Mouse (Mus musculus) left cerebral cortex, adult 9 months (tissue): ENCODE measurements around the gene Gpc4.

Experiments used
- DNase-seq, 2 experiments: peaks; one replicate each; pipeline ENCODE4 v3.0.0; 2022; ENCODE audit warnings: low spot score in 2 of 2

Gene Gpc4

DNA sequence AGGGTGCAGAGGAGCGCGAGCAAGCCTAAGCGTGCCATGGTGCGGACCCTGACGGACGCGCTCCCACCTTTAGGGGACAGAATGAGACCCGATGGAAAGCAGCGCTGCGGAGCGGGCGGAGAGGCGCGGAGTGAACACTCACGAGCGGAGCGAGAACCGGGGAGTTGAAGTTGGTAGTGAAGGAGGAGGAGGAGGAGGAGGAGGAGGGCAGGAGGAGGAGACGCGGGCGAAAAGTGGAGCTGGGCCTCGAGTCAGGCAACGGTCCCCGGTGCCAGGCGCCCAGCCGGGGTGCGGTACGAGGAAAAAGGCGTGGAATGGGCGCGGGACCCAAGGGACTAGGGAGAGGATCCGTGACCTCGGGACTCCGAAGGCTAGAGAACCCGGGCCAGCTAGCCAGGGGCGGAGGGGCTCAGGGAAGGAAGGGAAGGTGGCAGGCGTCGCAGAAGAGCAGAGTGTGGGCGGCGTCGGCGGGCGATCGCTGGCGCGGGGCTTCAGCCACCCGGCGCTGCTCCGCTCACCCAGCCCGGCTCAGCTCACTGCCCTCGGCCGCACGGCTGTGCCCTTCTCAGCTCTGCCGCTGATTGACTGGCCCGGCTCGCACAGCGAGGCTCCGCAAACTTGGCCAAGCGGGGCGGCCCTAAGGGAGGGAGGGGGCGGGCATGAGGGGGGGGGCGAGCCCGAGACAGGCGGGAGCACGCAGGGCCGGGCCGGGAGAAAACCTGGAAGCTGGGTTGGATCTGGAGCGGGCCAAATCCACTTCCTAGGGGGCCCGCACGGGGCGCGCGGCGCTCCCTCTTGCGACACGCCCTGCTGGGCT is at the start of gene Gpc4:
TSS of gene Gpc4 (minus strand) at position 515 of the 817 bp plus-strand sequence.
- no peak for DNase-seq

DNA sequence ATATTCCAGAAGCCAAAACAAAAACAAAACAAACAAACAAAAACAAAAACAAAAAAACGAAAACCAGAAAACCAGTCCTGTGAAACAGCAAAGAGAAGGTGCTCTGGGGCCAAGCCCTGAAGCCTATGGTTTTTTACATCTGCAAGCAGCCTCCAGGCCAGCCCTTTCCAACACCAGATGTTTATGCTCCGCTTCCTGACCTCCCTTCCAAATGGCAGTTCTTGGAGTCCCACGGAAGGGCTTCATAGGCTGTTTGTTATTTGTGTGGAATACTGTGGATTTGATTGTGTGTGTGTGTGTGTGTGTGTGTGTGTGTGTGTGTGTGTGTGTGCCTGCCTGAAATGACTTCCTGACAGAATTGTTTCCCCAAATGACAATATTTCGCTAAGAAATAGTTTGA is 47.8 kb upstream of the Gpc4 start:
- DNase-seq = no peak

DNA sequence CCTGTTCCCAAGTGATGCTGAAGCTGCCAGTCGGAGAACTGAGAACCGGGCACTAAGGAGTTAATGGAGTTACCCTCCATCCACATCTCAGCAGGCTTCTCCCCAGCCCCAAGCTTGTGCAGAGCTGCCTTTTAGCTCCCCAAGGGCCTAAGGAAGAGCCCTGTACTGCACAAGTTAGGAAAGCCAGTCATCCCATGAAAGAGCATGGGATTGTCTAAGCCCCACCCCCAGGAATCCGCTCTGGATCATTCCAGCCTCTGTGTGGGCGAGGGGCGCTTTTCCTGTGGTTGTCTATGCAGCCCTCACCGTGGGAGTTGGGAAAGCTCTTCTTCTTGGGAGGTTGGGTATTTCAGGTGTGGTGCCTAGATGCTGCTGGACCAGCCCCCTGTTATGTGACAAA is 34.8 kb upstream of the Gpc4 start:
- DNase-seq = no peak

DNA sequence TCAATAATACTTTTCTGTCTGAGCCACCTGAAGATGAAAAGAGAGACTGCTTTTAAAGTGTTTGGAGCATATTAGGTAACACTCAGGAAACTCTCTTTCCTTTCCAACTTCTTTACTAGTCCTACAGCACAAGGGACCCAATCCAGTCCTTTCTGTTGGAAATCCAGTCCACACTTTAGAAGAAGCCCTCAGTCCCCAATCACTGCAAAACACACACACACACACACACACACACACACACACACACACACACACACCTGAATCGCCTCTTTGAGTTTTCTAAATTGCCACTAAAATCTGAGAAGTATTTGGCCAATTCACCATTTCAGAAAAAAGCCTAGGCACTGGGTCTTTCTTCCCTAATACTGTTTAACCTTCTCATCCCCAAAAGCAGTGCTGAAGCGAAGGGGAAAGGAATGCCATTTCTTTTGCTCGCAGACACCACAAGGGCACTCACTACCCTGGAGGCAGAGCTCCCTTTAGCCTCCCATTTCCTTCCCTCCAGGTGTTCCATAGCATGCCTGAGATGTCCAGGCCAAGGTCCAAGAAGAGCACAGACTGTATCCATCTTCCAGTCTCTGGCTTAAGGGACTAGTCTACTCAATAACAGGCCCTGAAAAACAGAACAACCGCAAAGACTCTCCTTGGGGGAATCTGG is 28.4 kb upstream of the Gpc4 start:
- no peak for DNase-seq

DNA sequence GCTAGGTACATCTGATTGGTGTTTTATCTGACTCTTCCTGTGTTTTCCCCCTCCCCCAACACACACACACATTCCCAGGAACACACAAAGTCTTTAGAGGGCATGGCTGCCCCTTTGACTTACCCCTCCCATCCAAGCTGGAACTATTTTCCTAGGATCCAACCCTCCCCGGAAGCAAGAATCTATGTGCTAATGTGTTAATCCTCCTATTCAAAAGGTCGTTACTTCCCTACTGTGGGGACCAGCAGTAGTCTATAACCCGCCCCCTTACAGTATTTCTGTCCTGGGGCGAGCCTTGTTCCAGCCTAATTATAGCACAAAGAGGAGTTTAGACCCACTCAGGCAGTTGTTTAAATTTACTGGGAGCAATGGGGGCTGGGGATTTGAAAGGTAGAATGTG is 24.0 kb upstream of the Gpc4 start:
- DNase-seq = no peak

DNA sequence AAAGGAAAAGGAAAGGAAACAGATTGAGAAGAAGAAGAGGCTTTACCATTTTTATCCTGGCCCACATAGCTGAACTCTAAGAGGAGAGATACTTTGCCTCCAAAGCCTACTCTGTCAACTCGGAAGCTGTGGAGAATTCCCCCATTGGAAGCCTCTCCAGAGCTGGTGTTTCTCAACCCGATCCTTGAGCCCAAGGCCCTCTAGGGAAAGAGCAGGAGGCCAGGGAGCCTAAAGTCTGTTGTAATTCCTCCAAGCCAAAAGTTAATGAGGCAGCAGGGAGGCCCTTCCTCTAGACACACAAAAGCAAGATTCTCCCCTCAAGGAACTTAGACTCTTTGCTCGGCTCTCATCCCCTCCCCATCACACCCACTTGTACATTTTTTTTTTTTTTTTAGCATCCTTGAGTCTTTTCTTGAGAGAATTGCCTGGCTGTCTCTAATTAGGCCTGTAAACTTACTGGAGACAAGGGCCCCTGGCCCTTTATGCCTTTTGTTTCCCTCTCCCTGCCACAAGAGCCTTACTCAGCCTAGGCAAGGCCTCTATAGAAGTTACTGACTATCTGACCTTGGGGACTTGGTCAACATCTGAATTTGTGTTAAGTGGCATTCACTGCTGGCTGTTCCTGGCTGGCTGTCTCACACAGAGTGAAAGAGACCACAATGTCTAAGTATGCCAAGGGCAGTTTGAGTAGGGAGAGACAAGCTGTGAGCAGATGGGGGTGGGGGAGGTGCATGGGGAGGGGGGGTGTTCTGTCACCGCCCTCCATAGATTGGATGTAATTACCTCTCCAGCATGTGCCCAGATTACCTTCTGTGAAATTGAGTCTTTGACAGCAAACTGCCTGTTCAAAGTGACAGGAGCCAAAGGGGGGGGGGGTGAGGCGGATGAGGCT is 18.7 kb upstream of the Gpc4 start:
- no peak for DNase-seq

DNA sequence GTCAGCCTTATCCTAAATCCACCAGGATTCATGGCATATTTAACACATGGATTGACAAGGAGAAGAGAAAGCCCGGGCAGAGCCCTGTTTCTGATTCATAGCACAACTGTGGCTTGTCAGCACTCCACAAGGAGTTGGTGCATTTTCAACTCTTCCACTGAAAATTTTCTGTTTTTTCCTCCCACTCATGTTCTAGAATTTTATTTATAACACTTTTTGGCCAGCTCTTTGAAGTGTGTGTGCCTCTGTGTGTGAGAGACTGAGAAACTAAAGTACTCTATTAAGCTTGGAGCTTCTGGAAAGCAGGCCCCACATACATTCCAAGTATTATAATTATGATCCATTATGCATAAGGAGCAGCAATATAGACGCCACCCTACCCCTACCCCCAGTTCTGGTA is 16.3 kb upstream of the Gpc4 start:
- DNase-seq = peak in 1 of 2 experiments; percentile 23

DNA sequence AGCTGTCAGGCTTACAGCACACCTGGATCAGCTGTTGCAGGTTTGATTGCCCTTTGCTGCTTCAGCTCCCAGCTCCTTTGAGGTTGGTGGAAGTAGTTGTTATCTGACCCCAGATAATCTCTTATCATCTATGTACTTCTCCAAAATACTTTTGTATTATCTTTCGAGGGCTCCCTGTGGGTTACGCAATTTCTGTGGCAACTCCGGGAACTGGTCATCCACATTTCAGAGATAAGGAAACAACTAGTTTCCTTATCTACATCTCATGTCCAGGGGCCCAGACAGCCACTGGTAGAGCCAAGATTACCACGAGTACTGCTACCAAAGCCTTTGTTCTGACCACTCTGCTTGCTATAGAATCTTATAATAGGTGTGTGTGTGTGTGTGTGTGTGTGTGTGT is 12.0 kb upstream of the Gpc4 start:
- DNase-seq = no peak

DNA sequence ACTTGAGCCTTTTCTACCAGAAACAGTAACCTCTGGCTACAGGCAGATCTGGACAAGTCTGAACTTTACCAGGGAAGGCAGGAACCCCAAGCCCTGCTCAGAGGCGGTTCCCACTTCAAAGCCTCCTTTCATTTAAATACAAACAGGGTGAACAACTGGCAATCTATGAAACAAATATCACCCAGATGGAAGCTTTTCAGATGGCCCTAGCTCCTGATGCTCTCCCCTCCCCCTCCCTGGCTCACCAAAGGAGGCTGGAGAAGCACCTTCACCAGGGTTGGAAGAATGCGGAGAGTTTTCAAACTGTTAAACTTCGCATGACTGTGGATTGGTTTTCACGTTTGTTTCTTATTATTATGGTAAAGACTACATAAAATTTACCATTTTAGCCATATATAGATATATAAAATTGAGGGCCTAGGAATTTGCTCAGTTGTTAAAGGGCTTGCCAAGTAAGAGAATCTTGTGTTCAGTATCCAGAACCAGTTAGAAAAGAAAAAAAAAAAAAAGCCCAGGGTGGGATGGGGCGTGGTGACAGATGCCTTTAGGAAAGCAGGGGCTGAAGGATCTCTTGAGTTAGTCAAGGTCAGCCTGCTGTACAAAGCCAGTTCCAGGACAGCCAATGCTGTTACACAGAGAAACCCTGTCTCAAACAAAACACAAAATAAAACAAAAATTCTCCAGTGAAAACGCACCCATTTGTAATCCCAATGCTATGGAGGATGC is 2.6 kb upstream of the Gpc4 start:
- no peak for DNase-seq

DNA sequence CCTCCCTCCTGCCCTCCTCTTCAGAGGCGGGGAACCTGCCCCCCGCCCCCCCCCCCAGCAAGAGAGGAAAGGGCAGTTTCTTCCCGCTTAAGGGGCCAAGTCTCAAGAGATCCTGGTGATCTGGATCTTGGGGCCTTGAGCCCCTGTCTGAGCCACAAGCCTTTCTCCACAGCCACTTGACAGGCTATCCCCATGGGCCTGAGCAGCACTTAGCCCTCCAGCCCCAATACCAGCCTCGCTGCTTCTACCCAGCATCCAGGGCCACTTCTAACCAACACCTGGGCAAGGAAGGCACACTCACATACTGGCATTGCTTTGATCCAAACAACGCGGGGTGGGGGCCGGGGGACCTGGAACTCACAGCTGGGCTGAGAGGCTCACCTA is 495 bp upstream of the Gpc4 start:
- no peak for DNase-seq

DNA sequence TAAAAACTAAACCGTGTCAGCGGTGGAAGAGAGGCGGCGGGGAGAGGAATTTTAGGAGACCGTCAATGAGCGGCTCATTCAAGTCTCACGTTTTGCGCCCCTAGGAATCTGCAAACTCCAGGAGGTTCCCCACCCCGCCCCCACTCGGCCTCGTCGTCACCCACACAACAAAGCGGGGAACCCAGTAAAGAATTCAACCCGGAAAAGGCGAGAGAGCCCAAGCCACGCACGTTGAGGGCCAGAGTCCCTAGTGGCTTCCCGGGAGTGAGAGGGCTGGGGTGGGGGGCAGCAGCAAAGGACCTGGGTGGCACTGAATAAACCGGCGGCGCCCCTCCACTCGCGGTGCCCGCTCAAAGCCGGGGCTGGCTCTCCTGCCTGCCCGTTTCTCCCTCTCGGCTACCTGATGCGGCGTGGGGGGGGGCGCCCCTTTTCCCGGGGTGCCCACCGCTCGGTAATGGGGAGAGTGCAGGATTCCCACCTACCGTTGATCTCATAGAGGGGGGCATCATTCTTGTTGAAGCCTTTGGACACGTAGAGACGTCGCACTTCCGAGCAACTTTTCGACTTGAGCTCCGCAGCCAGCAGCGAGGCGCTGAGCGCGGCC is 816 bp downstream of the Gpc4 start:
- DNase-seq = no peak

DNA sequence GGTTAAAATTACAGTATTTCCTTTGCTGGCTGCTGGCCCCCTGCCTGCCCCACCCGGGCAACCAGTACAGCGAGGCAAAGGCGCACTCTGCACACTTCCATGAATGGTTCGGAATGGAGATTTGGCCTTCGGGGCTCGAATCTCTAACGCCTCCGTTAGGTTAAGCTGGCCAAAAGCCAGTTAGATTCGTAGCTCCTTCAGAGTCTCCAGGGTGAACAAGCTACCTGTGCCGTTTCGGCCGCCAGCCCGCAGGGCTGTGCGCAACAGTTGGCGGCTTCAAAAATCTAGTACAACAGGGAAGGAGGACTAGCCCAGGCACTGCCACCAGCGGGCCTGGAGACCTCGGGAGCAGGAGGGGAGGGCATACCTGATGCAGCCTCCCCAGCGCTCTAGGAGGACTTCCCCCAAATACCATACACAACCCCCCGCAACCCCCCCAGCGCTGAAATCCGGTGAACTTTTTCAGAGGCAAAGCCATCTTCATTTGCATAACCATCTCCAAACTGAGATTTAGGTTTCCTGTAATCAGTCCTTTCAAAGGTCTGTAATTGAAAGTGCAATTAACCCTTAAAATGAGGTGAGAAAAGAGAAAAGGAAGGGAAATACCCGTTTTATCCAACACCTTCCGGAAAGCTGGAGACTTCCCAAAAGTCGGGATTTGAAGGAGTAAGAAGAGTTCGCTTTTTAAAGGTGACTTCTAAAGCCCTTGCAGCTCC is 1.5 kb downstream of the Gpc4 start:
- no peak for DNase-seq

DNA sequence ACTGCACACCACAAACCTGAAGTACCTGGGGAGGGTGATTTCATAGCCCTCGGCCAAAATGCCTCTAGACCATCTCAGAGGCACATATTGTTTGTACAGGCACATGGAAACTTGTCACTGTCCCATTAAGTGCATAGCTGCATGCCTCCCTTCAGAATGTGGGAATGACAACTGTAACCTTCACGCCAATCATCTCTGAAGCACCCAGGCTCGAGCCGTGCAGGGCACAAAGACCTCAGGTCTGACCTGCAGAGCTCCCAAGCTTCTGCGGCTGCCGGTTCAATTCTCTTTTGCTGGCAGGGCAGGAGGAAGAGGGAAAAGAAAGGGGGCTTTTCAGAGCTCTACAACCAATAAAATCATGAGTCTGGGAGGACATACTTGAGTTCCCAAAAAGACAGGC is 2.3 kb downstream of the Gpc4 start:
- no peak for DNase-seq

DNA sequence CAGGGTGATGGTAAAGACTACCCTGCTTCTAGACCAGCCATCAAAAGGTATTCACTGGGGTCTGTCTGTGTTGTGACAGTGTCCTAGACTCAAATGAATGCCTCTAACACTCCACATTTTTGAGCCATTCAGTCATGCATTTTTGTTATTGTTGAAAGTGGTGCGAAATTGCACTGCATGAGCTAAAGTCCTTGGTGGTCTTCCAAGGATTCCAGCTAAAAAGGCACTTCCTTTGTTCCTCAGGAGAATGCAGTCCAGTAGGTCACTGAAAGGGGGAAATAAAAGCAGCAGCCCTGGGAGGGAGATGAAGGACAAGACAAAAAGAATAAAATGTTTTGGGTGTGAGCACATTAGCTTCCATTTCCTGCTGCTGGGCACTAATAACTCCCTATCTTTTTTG is 2.8 kb downstream of the Gpc4 start:
- no peak for DNase-seq

DNA sequence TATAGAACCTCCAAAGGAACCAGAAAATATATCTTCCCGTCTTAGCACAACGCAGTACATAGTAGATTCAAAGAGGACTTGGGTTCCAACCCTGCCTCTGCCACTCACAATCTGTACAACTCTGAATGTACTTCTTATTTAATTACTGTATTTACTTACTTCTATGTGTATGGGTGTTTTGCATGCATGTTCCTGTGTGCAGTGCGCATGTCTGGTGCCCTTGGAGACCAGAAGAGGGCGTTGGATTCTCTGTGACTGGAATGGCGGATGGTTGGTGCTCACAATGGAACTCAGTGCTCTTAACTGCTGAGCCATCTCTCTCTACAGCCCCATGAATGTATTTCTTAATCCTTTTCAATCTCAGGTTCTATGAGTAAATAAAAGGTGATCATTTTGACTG is 5.4 kb downstream of the Gpc4 start:
- DNase-seq = no peak

DNA sequence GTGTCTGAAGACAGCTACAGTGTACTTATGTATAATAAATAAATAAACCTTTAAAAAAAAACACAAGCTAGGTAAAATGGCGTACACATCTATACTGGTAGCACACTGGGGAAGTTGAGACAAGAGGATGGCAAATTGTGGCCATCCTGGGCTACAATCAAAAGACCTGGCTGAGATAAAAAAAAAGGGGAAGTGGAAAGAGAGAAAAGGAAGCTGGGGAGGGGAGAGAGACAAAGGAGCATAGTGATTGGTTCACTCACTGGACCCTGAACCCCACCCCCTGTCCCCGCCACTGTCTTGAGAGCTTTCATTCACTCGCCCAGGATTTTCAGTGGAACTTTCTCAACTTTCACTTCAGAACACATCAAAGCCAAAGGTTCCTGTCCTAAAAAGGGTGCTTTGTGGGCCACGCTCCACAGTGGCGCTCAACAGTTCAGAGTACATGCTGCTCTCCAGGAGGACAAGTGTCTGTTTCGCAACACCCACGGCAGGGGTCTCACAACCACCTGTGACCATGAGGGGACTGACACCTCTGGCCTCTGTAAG is 9.6 kb downstream of the Gpc4 start:
- no peak for DNase-seq

DNA sequence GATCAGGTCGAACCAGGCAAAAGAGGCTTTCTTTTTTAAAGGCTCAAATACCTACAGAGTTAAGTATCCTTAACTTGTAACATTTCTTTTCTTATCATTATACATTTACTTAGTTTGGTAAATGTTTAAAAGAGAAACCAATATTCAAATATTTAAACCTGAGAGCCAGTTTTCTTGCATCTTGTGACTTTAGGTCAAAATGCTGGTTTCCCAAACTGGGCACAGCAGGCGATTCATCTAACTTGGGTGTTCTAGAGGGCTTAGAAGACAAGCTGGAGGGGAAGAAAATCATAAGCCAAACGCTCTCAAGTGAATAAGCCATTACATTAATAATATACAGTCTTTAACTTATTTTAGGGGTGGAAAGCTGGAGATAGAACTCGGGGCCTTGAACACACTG is 10.2 kb downstream of the Gpc4 start:
- no peak for DNase-seq

DNA sequence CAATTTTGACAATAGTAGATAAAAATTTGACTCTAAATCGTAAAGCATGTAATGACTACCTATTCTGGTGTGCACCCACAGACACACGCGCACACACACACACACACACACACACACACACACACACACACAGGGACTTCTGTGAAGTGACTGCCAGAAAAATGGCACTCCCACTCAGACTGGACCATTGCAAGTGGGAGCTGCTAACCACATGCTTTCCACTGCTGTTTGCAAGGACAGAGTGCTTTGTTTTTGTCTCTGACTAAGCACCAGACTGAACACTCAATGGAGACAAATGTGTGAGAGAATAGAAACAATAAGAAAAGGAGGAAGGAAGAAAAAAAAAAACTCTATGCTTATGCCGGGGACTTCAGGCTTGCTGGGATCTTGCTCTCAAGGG is 11.6 kb downstream of the Gpc4 start:
- DNase-seq = peak; percentile 8 to 20

DNA sequence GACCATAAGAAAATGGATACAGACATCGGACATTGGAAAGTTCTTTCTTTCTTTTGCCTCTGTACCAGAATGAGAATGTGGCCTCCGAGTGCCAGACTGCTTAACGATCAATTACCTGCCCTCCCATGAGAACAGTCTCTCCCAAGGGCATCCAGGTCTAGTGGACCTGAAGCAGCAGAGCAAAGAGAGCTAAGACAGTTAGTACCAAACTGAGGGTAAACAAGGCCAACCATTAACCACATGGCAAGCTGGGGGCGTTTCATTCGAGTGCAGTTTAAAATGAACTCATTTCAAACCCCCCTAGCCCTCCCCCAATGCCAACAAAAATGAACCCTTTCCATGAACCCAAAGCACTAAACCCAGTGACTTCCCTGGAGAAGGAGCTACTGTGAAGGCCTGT is 12.1 kb downstream of the Gpc4 start:
- no peak for DNase-seq

DNA sequence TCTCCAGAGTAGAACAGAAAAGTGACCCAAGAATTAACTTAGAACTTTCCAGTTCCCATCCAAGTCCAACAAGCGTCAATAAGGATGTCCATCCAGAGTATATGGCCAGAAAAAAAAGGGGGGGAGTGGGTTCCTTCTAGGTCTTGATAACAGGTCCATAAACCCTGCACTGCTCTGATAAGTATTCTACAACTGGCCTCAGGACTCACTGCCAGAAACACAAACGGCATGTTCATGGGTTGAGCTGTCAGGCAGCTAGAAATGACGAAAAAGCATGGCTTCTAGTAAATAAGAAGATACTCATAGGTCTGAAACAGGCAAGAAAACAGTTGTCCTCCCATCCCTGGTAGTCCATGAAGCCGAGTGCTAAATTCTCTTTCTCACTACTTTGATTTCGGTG is 13.5 kb downstream of the Gpc4 start:
- DNase-seq = no peak

DNA sequence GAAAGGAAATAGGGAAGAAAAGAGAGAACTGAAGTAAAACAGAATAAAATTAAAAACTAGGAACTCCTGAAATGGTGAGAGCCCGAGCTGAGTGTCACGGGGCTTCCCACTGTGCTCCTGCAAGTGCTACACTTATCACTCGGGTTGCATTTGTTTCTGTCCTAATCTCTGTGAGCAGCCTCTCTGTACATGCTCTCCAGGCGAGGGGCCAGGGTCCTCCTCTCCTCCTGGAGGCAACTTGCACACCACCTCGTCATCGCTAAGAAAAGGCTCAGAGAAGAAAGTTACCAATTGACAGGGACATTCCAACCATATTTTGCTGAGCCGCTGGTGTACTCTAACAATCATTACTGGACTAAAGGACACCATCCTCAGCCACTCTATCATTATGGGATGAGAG is 14.0 kb downstream of the Gpc4 start:
- DNase-seq = no peak
